Mouse (Mus musculus) G1E (cell line): ENCODE measurements around the gene Dzip3.

ENCODE experiments used
- CTCF ChIP-seq: IDR thresholded peaks from 2 replicates; pipeline ENCODE4 v1.5.1; 2012; ENCODE audit warnings: low read depth, low read length, inconsistent platforms, mixed read lengths
- GATA1 ChIP-seq: IDR thresholded peaks from 2 replicates; pipeline ENCODE4 v1.6.1; 2012; ENCODE audit warnings: borderline replicate concordance, low read length, inconsistent platforms, mixed read lengths
- GATA2 ChIP-seq: IDR thresholded peaks from 2 replicates; pipeline ENCODE4 v1.6.1; 2012; ENCODE audit warnings: low read depth, low read length, inconsistent platforms, borderline replicate concordance
- POLR2AphosphoS5 ChIP-seq: IDR thresholded peaks from 2 replicates; pipeline ENCODE4 v1.6.1; 2012; ENCODE audit warnings: low read depth, low read length, inconsistent platforms; ENCODE audit not compliant: insufficient replicate concordance
- TAL1 ChIP-seq: conservative IDR thresholded peaks from 2 replicates; pipeline ENCODE4 v1.6.1; 2012; ENCODE audit warnings: low read depth, low read length, inconsistent platforms, mixed read lengths

DNA sequence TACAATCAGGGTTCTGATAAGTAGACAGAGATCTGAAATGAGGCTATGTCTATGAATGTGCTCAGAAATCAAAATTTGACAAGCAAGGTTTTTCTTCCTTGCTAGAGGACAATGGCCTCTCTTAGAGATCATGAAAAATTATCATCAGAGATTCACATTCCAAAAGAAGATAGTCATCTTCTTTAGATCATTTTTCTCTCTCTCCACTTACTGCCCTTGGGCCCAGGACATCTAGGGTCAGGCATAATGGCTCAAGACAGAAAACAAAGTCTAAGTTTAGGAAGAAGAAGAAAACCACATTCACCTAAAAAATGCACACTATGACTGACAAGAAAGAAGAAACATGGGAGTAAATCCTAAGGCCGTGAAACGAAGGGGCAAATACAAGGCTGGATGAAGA lies 21.0 kb downstream of the Dzip3 start:
- TF ChIP-seq CTCF (no peak), GATA2 (no peak), TAL1 (no peak), GATA1 (no peak), POLR2AphosphoS5 (no peak)
